Mouse (Mus musculus) embryo, embryonic 10.5 days (tissue): ENCODE measurements around the gene Psma1.
A peak's percentile ranks its signal among the peaks of the same experiment; 100 is the strongest.

Experiments used
- DNase-seq: peaks from one replicate; pipeline ENCODE4 v3.0.0-alpha.2; 2015; ENCODE audit warnings: low spot score

Psma1 gene

DNA sequence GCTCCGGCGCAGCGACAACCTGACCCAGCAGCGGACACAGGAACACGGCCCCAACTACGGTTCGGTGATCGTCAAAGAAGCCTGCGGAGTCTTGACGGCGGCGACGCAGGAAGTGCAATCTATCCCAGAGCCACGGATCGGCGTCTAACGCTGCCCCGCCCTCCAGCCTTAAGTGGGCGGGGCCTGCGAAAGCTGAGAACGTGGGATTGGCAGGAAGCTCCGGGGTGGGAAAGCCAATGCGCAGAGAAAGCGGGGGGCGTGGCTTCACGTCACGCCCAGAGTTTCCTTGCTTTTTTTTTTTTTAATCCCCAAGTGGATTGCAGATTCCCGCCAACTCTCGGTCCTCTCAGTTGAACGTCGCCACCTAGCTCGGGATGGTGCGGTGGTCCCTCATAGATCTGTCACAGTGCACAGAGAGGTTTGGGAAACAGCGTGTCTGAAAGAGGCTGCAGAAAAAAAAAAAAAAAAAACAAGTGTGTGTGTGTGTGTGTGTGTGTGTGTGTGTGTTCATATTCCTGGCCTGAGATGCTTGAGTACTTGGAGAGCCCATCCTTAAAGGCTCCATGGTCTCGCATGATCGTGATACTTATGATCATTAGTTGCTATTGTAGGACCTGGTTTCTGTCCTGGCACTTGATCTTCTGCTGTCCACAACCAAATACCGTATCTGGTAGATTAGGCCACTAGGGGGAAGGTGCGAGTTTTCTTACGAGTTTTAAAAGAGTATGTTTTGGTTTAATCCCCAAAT, at the start of gene Psma1:
Psma1 (minus strand) TSS at position 114 of the 748 bp plus-strand sequence.
- DNase-seq = peak; percentile 99

- no peak for DNase-seq
Observed at GRCm38 (mm10) chr7:114323527-114323926, 47.6 kb upstream of the Psma1 start.

GRCm38 (mm10) chr7:114322531-114323441, 46.9 kb upstream of the Psma1 start:
- no peak for DNase-seq

DNA sequence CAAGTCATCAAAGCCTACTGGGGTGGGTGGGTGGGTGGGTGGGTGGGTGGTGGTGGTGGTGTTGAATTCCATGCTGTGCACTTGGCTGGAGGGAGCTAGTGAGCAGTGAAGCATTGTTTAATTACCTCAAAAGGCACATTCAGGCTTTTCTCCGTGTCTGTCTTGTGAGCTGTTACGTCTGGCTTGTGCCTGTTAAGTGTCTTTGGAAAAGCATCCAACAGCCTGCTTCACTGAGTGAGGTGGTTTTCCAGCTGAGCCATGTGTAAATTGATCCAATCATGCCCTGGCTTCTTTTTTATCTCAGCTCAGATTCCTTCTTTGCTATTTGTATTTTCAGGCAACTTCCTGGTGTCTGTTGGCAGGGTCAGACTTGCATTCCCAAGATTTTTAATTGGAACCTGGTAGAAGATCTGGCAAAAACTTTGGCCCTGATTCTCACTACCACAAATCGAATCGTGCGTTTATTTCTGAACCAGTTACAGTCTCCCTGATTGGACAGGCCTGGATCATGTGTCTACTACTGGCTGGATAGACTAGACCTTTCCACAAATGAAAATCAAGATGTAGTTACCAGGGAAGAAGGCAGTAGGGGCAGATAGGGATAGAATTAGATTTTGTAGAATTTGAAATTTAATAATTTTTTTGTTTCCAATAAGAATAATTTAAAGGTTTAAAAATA, 45.9 kb upstream of the Psma1 start:
- DNase-seq = peak; percentile 22

GRCm38 (mm10) chr7:114317896-114318295, 42.0 kb upstream of the Psma1 start:
- DNase-seq = no peak

DNA sequence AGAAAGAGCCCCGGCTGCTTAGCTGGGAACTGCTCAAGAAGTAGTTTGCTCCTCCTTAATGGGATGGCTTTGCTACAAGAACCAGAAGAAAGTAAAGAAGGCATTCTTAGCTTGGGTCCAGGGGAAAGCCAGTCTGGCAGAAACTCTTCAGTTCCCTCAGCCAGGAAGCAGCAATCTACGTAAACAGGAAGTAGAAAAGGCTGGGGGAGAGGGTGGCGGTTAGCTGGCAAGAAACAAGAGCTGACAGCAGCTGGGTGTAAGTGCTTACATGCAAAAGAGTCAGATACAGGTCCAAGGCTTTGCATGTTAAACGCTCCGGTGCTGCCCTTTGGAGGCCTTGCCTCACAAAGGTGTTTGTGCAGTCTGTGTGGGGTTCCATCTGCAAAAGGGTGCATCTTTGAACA, 41.5 kb upstream of the Psma1 start:
- no peak for DNase-seq

DNA sequence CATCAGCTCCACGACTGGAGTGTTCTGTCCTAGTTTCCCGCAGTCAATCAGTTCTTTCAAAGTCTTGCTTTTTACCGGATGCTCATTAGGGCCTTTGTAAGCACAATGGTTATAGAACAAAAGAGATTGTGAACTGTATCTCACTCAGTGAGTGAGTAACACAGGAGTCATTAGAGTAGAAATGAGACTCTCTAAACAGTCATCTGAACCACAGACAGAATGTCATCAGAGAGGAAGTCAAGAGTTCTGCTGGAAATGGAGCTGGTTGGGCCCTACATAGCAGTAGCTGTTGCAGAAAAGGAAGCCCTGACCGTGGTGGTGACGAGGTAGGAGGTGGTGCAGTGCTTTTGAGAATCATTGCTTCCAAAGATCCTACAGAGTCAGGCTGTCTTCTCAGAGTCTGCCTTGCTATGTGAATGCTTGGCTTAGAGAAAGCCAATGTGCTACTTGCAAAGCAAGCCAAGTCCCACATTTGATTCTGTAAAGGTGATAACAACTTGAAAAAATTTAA, 40.5 kb upstream of the Psma1 start:
- no peak for DNase-seq

- DNase-seq = no peak
Observed at GRCm38 (mm10) chr7:114311209-114311608, 35.3 kb upstream of the Psma1 start.

DNA sequence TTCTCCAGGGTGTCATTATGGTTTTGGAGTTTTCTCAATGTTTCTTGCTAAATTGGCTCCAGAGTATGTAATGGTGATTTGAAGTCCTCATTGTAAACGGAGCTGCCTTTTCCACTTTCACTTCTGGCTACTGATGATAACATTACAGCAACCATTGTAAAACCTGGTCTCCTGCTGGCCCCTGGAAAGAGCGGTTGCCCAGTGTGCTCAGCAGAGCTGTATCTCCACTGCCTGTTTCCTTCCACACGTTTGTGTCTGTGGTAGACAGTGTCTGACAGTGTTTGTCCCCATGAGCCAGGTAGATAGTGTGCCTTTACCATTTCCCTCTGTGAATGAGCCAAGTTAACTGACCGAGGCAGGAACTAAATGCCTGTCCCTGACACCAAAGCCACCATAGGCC, 33.1 kb upstream of the Psma1 start:
- no peak for DNase-seq

DNA sequence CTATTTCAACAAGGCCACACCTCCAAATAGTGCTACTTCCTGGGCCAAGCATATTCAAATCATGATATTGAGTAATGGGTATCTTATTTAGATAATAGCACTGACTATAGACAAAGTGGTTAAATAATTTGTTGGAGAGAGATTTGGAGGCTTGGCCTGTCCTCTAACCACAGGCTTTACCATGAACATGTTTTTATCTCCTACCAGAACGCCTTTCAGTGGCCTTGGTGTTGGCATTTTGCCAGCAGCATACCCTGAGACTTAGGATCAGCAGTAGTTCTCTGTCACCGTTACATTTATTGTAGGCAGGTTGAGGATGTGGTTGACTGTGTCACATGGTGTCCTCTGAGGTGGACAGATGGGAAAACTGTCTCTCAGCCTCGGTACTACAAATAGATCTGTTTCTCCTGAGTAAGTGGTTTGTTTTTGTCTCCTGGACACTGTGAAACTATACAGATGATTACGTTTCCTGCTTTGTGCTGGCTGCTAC, 25.4 kb upstream of the Psma1 start:
- no peak for DNase-seq

GRCm38 (mm10) chr7:114300782-114301181, 24.9 kb upstream of the Psma1 start:
- no peak for DNase-seq

DNA sequence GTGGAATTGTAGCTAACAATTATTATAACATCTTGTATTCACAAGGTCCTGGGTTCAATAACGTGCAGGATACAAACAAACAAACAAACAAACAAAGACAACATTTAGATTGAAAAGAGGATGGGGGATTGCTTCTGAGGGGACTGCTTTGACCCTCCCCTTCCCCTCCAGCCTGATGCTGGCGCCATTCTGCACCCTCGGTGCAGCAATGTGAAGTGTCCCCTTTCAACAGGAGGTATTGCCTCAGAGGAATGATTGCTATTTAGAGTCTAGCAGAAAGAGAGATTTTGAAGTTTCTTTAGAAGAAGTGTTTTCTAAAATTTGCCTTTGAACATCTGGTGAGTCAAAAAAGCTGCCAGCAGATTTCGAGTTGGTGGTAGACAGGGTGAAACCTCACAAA, 23.3 kb upstream of the Psma1 start:
- DNase-seq = no peak

DNA sequence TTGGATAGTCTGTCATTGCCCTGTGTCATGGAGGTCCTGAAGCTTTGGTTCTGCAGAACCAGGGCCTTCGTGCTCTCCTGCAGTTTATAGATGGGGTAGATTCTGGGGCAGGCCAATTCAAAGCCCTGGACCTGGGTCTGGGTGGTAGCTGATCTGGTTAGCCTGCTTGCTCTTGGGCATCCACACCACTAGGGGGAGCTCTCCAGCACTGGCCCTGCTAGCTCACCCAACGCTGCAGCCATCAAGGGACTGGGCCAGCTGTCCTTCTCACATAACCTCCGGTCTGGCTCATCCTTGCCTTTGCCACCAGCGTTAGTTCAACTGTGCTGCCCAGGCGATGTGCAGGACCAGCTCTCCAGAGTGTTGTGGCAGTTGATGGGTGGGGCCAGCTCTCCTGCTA, 18.8 kb upstream of the Psma1 start:
- no peak for DNase-seq

DNA sequence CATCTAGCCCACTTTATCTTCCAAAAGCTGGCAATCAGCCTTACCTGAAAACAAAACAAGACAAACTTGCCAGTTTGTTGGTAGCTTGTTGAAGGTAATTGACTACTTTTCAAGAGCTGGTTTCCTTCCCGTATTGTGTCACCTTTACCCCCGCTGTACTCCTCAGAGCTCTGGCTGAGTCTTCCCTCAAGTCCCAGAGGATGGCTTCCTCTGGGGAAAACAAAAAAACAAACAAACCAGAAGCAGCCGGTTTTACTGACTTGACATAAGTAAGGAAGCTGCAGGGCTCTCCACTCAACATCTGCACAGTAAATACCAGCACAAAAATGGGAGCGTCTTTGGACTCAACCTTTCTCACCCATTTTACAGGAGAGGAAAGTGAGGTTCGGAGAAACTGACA, 18.0 kb upstream of the Psma1 start:
- no peak for DNase-seq

- DNase-seq = peak; percentile 58
Observed at GRCm38 (mm10) chr7:114292501-114292971, 16.6 kb upstream of the Psma1 start.

- DNase-seq = peak; percentile 56
Observed at GRCm38 (mm10) chr7:114291461-114292335, 15.8 kb upstream of the Psma1 start.

- DNase-seq = no peak
Observed at GRCm38 (mm10) chr7:114290078-114290506, 14.2 kb upstream of the Psma1 start.

DNA sequence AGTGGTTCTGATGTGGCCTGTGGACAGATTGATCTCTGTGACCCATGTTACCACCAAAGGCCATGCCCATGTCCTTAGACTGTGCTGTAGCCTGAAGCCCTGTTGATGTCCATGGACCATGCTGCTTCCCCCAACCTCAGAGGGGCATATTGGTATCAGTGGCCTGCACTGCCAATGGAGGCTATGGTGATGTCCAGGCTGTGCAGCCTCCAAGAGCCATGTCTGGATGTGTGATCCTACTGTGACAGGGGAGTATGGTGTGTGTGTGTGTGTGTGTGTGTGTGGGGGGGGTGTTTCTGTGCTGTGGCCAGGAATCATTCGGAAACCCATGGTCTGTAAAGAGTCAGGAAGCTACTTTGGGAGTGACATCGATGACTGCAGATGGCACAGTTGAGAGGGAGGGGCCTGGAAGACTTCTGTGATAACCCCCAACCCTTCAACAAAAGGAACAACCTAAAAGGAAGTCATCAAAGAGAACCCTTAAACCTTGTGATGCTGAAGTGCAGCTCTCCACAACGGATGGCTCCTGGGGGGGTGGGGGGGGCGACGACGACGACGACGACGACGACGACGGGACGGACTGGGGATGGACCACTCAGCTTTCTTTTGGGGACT, 8.5 kb upstream of the Psma1 start:
- no peak for DNase-seq

GRCm38 (mm10) chr7:114283006-114283405, 7.1 kb upstream of the Psma1 start:
- no peak for DNase-seq

GRCm38 (mm10) chr7:114281671-114282070, 5.8 kb upstream of the Psma1 start:
- DNase-seq = peak; percentile 71
